Mouse (Mus musculus) megakaryocyte-erythroid progenitor cell, adult 5-6 weeks (primary cell): ENCODE measurements around the gene Cpsf6. TPM values are rescaled to one million over a fixed set of nuclear protein-coding genes. Genes with fewer than 3 reads are reported as not detected.

Experiments used
- ATAC-seq: replicated peaks from 2 replicates; pipeline ENCODE4 v1.8.0; 2016; ENCODE audit warnings: mild to moderate bottlenecking, inconsistent platforms; ENCODE audit not compliant: severe bottlenecking, poor library complexity, low FRiP score, low TSS enrichment
- total RNA-seq, 2 experiments: library from RNA; stranded (forward) in 1 of 2; stranded (reverse) in 1 of 2; fragments of 200-1000, 215-1000 nt in 1 of 2; fragments of >200 nt in 1 of 2; fragmentation: Nextera tagmentation in 1 of 2; gene quantifications; 2 replicates each; pipeline ENCODE4 v1.2.3; 2014 to 2017

Gene Cpsf6
- total RNA-seq, 2 experiments from 2014 or later: 142 to 163 TPM

GRCm38 (mm10) chr10:117375163-117375562 lies 4.7 kb downstream of the Cpsf6 start:
- ATAC-seq: no peak

DNA sequence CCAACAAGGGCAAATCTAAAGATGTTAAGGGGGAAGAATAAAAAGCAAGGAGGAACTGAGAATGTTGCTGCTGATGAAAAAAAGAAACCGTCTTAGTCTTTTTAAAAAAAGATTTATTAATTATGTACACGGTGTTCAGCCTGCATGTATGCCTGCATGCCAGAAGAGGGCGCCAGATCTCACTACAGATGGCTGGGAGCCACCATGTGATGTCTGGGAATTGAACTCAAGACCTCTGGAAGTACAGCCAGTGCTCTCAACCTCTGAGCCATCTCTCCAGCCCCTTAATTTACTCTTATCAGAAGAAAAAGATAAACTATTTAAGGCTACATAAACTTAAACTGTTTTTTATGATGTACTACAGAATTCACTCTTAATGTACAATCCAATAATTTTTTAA lies 16.7 kb downstream of the Cpsf6 start:
- ATAC-seq: 0 out of 2 replicates have a peak, but pooled peaks have one; percentile 42

DNA sequence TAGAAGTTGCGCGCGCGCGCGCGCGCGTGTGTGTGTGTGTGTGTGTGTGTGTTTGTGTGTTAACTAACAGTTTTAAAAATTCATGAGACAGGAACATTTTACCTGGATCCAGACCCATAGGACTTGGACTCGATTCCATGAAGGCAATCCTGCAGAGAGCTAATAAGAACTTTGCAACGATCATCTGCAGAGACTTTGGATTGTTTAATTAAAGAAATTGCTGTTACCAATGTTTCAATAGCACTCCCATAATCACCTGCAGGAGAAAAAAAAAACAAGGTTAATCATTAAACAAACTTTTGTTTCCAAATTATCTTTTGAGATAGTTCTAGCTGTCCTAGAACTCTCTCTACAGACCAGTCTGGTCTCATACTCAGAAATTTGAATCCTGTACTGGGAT lies 20.9 kb downstream of the Cpsf6 start:
- ATAC-seq: no peak

DNA sequence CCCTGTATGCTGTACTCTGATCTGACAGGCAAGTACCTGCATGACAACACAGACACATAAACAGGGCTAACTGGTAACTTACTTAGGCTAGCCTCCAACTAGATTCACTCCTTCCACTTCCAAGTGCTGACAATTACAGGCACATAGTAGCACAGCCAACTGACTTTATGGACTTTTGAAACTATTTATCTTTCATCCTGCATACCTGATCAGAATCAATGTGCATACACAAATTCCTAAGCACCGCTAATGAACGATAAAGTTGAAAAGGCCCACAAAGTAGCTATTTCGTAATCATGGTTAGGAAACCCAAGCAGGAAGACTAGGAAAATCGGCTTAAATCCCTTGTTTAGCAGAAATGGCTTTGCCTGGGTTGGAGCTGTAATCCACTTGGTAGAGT lies 36.8 kb downstream of the Cpsf6 start:
- ATAC-seq: no peak

DNA sequence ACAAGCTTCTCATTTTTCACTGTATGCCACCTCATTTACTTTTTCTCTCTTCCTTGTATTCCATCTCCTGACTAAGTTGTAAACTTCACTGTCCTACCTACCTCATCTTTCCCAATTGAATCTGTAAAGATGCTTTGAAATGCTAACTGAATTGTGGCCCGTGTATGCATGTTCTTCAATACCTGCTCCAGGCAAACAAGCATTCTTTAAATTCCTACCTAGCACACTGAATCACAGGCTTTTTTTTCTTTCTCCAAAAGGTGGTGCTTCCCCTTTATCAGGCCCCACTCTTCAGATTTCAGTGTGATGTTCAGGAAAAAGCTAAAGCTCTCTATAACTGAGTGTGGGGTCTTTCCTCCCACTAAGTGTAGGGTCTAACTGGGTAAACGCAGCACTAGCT lies 37.4 kb downstream of the Cpsf6 start:
- no peak for ATAC-seq

DNA sequence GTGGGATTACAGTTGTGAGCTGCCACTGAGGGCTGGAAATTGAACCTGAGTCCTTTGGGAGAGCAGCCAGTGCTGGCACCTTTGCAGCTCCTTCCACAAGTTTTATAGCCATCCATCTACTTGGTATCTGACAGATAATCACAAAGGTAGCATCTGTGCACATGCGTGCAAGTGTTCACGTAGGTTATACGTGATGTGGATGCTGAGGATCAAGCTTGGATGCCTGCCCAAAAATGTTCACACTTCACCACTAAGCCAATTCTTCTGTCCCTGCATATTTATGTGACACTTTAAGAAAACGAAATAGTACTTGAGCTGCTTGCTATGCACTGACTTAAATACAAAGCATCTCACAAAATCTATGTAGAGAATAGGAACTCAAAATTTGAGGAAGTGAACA lies 38.8 kb downstream of the Cpsf6 start:
- ATAC-seq: no peak

DNA sequence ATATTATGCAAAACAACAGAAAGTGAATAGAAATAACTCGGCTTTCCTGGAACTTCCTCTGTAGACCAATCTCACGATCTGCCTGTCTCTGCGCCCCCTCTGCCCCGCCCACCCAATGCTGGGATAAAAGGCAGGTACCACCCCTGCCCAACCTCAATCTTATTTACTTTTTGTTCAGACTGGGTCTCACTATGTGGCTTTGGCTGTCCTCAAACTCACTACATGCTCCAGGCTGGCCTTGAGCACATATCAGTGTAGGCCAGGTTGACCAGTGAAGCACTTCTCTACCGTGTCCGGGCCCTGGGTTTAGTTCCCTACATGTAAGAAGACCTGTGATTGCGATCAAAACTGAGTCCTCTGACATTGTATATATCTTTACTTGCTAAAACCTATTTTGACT lies 40.6 kb downstream of the Cpsf6 start:
- no peak for ATAC-seq

- 0 out of 2 replicates have a peak, but pooled peaks have one; percentile 10 for ATAC-seq
Observed at GRCm38 (mm10) chr10:117337946-117338345, 41.9 kb downstream of the Cpsf6 start.

- ATAC-seq: no peak
Observed at GRCm38 (mm10) chr10:117335649-117336048, 44.2 kb downstream of the Cpsf6 start.

DNA sequence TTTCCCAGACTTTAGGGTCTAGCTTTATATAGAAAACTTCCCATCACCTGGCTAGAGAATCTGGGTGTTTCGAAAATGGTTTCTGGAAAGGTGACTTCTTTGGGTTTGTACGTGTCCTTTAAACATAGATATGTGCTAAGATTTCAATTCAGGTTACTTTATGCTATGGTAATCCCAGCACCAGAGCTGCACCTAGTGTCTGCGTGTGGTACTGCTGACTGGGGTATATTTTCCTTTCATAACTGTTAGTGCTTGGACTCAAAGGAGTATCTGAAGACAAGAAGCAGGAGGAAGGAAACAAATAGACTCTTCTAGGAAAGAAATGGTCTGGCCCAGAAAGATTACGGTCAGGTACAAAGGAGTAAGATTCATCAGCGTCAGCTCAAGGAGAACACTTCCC lies 49.3 kb downstream of the Cpsf6 start:
- peak; percentile 89 for ATAC-seq

- ATAC-seq: no peak
Observed at GRCm38 (mm10) chr10:117323782-117324181, 56.0 kb downstream of the Cpsf6 start.

GRCm38 (mm10) chr10:117322630-117323029 lies 57.2 kb downstream of the Cpsf6 start:
- ATAC-seq: no peak

- no peak for ATAC-seq
Observed at GRCm38 (mm10) chr10:117320571-117320981, 59.2 kb downstream of the Cpsf6 start.

GRCm38 (mm10) chr10:117316391-117316790 lies 63.4 kb downstream of the Cpsf6 start:
- no peak for ATAC-seq

GRCm38 (mm10) chr10:117313133-117313532 lies 66.7 kb downstream of the Cpsf6 start:
- ATAC-seq: no peak

DNA sequence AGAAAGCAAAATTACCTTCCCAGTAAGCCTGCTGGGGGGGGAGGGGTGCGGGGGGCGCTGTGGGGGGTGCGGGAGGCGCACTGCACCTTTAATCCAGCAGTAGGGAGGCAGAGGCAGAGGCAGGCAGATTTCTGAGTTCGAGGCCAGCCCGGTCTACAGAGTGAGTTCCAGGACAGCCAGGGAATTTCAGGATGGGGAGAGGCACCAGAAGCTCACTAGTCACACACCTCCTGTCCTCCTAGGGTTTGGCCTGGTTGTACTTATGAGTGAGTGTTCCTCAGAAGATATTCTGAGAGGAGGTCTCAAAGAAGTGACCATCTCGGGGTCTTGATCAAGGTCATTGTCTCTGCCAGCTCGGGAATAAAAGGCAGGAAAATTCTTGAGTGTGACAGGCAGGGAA lies 67.6 kb downstream of the Cpsf6 start:
- no peak for ATAC-seq

DNA sequence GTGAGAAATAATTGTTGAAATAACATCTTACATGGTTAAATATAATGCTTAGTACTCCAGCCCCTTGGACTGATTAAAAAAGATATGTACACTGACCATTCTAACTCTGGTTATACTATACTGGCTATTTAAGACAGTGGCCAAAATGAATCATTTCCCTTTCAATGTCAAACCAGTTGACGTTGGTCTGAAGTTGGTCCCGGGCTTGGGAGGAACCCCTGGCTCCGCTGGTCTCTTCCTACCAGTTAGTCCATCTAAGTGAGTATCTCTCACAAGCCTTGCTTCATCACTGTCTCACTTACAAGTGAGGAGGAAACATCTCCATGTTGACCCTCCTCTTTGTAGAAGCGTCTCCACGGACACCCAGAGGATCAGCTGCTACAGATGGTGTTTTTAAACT lies 75.4 kb downstream of the Cpsf6 start:
- no peak for ATAC-seq

GRCm38 (mm10) chr10:117301688-117302087 lies 78.1 kb downstream of the Cpsf6 start:
- ATAC-seq: no peak; the same call in 1 of the 2 replicates

- ATAC-seq: peak; percentile 54
Observed at GRCm38 (mm10) chr10:117299901-117300520, 79.8 kb downstream of the Cpsf6 start.

- ATAC-seq: no peak
Observed at GRCm38 (mm10) chr10:117299106-117299505, 80.7 kb downstream of the Cpsf6 start.

DNA sequence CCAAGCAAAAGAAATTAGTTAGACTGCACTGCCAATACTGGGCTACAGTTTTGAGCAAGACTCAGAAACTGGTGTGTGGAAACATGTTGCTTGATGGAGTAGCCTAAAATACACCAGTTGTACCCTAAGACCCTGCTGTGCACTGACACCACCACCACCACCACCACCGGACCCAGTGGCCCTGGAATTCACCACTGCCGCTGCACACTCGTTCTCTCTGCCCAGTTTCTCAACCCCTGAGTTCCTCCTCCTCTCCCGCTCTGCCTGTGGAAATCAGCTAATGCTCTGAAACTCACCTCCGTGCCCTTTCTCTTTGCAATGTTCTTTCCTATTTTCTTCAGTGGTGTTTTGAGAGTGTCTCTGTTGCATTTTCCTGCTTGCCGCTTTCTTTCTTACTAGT lies 81.5 kb downstream of the Cpsf6 start:
- ATAC-seq: no peak
